Mouse (Mus musculus): ENCODE measurements around the gene Camkk2.

DNA sequence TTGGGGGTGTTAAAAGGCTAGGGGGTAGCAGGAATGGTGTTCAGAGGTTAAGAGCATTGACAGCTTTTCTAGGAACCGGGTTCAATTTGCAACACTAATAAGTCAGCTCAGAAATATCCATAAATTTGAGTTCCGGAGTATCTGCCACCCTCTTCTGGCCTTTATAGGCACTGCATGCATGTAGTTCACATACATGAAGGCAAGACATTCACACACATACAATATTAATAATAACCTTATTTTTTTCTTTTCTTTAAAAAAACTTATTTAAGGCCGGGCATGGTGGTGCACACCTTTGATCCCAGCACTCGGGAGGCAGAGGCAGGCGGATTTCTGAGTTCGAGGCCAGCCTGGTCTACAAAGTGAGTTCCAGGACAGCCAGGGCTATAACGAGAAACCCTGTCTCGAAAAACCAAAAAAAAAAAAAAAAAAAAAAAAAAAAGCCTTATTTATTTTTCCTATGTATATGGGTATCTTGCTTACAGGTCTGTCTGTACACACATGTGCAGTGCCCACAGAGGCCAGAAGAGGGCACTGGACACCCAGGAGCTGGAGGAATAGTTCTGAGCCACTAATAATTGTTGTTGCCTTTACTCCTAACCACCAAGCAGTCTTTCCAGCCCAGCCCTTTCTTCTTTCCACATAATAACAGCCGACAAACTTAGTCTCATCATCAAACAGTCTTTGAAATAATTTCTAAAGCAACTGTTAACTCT is 32.3 kb upstream of the Camkk2 start:
- TF ChIP-seq CTCF (IDR thresholded peaks at IDR 0.05; ENCODE audit: low read depth, low read length) (peak; percentile 77), POLR2A (IDR thresholded peaks at IDR 0.05; ENCODE audit: insufficient read depth, low read length) (no peak)
